Mouse (Mus musculus) ES-E14 (cell line): ENCODE results near the gene Mapk7. TPM values are rescaled to one million over a fixed set of nuclear protein-coding genes. Genes with fewer than 3 reads are reported as not detected.
A peak's percentile ranks its signal among the peaks of the same experiment; 100 is the strongest.

Source experiments
- DNase-seq: peaks from one replicate; pipeline ENCODE4 v3.0.0-alpha.2; 2013; ENCODE audit warnings: low read depth, low spot score
- H3K27ac ChIP-seq: 2 replicates; pipeline ENCODE4 v1.5.1; 2012; ENCODE audit warnings: low read depth, mild to moderate bottlenecking, low read length, moderate library complexity, mixed read lengths; ENCODE audit not compliant: poor library complexity, insufficient read depth, severe bottlenecking
- H3K36me3 ChIP-seq: 2 replicates; pipeline ENCODE4 v1.6.1; 2012; ENCODE audit warnings: mild to moderate bottlenecking, low read length, moderate library complexity, mixed read lengths; ENCODE audit not compliant: control insufficient read depth, poor library complexity, insufficient read depth, severe bottlenecking
- H3K4me1 ChIP-seq, 2 experiments: fragments of 150-350 bp in 1 of 2; sonication (generic) in 1 of 2; 2 replicates each; pipeline ENCODE4 v1.6.1; 2012; ENCODE audit warnings: low read length in 2 of 2, mild to moderate bottlenecking in 1 of 2, mixed read lengths in 1 of 2; ENCODE audit not compliant: control insufficient read depth in 2 of 2, insufficient read depth in 2 of 2, poor library complexity in 1 of 2
- H3K4me3 ChIP-seq, 2 experiments: fragments of 150-350 bp in 1 of 2; sonication (generic) in 1 of 2; 2 replicates each; pipeline ENCODE4 v1.5.1; 2012; ENCODE audit warnings: low read length in 2 of 2, low read depth in 1 of 2, mild to moderate bottlenecking in 1 of 2, mixed read lengths in 1 of 2; ENCODE audit not compliant: insufficient read depth in 1 of 2, poor library complexity in 1 of 2, severe bottlenecking in 1 of 2
- H3K9ac ChIP-seq: 2 replicates; pipeline ENCODE4 v1.6.1; 2012; ENCODE audit warnings: low read depth, mild to moderate bottlenecking, low read length, mixed read lengths; ENCODE audit not compliant: poor library complexity, insufficient read depth, severe bottlenecking
- H3K9me3 ChIP-seq: fragments of 150-350 bp; sonication (generic); 2 replicates; pipeline ENCODE4 v1.6.1; 2012; ENCODE audit warnings: low read depth, mild to moderate bottlenecking, low read length; ENCODE audit not compliant: control insufficient read depth, insufficient read depth
- CHD2 ChIP-seq: IDR thresholded peaks from 2 replicates; pipeline ENCODE4 v1.6.1; 2014; ENCODE audit warnings: mild to moderate bottlenecking, low read depth, low read length, inconsistent platforms
- HCFC1 ChIP-seq: IDR thresholded peaks from 2 replicates; pipeline ENCODE4 v1.6.1; 2012; ENCODE audit warnings: low read length, inconsistent platforms, borderline replicate concordance; ENCODE audit not compliant: insufficient read depth
- MAFK ChIP-seq: IDR thresholded peaks from 2 replicates; pipeline ENCODE4 v1.6.1; 2014; ENCODE audit warnings: mild to moderate bottlenecking, low read depth, low read length, inconsistent platforms; ENCODE audit not compliant: insufficient read depth
- ZC3H11A ChIP-seq: IDR thresholded peaks from 2 replicates; pipeline ENCODE4 v1.6.1; 2012; ENCODE audit warnings: low read depth, mild to moderate bottlenecking, inconsistent platforms, low read length, borderline replicate concordance
- ZNF384 ChIP-seq: IDR thresholded peaks from 2 replicates; pipeline ENCODE4 v1.6.1; 2012; ENCODE audit warnings: low read depth, low read length, inconsistent platforms
- in situ Hi-C, 2 experiments: fragments of 600-800 bp; cut with MboI; formaldehyde crosslinking; loops; one replicate each; pipeline ENCODE4 v1.15.1; 2025; ENCODE audit warnings: low sequenced_read_pairs in 2 of 2, inconsistent platforms in 1 of 2; ENCODE audit not compliant: unreplicated experiment in 2 of 2
- total RNA-seq: library from RNA; depleted of rRNA; stranded (reverse); fragments of 300-350 nt; gene quantifications from 2 replicates; pipeline ENCODE4 v1.2.3, GENCODE M21; 2012

The Mapk7 gene
- total RNA-seq, 1 experiment, result 25.3 TPM

DNA sequence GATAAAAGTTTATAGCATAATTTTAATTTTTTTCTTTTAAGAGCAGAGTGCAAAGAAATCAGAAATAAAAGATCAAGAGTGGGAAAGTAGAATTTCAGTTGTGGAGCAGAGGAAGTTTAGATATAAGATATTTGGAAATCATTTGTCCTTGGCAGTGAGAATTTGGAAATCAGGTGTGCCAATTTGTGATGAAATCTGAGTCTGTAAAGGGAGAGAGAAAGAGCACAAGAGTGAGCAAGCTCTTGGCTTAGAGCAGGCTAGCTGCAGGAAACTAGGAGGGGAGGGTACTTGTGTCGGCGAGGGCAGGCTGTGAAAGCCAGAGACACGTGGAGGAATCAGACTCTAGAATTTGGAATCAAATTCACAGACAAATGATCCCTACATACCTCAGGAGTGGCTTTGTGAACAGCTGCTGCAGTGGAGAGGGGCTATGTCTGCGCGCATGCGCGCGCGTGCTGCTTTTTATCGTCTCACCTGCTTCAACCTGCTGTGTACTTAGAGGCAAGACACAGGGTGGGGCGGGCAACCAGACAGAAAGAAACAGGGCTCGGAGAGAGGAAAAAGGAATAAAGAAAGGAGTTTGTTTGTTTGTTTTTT is 17.3 kb downstream of the Mapk7 start:
- H3K9me3 ChIP-seq, result no peaks in the 10 kb centered on the region
- no peak overlapping the region for H3K4me3 ChIP-seq
- H3K36me3 ChIP-seq, result no peaks in the 10 kb centered on the region
- H3K27ac ChIP-seq, result no peak overlapping the region
- in situ Hi-C loops, result no loop called here
- TF ChIP-seq CHD2 (no peak), MAFK (no peak), HCFC1 (no peak), ZC3H11A (no peak), ZNF384 (no peak)
- peak overlapping the region; percentile 37; the same call in 1 of the 2 replicates for H3K9ac ChIP-seq
- peaks cover 0 to 5% of the 10 kb centered on the region in 2 experiments; a peak in 2 of 4 replicates for H3K4me1 ChIP-seq
- DNase-seq, result no peak

- Histone ChIP-seq H3K4me3 (no peak overlapping the region), H3K9ac (no peak overlapping the region), H3K9me3 (no peaks in the 10 kb centered on the region), H3K27ac (no peak overlapping the region), H3K36me3 (no peaks in the 10 kb centered on the region), H3K4me1 (peaks cover 0 to 5% of the 10 kb centered on the region in 2 experiments; a peak in 2 of 4 replicates)
- no peak for DNase-seq
- TF ChIP-seq ZNF384, result no peak
- TF ChIP-seq ZC3H11A, result no peak
- TF ChIP-seq HCFC1, result no peak
- no peak for TF ChIP-seq CHD2
- TF ChIP-seq MAFK, result no peak
- in situ Hi-C loops, result no loop called here
These were observed 20.6 kb downstream of the Mapk7 start for GRCm38 (mm10) chr11:61473630-61474029.

- H3K4me1 ChIP-seq, result no peaks in the 10 kb centered on the region
- H3K27ac ChIP-seq, result no peak overlapping the region
- DNase-seq, result no peak
- no peak overlapping the region for H3K4me3 ChIP-seq
- in situ Hi-C loops, result no loop called here
- no peaks in the 10 kb centered on the region for H3K9me3 ChIP-seq
- TF ChIP-seq ZNF384 (no peak), CHD2 (no peak), HCFC1 (no peak), MAFK (no peak), ZC3H11A (no peak)
- H3K36me3 ChIP-seq, result no peaks in the 10 kb centered on the region
- H3K9ac ChIP-seq, result no peak overlapping the region
These were observed 23.3 kb downstream of the Mapk7 start for GRCm38 (mm10) chr11:61470880-61471279.

DNA sequence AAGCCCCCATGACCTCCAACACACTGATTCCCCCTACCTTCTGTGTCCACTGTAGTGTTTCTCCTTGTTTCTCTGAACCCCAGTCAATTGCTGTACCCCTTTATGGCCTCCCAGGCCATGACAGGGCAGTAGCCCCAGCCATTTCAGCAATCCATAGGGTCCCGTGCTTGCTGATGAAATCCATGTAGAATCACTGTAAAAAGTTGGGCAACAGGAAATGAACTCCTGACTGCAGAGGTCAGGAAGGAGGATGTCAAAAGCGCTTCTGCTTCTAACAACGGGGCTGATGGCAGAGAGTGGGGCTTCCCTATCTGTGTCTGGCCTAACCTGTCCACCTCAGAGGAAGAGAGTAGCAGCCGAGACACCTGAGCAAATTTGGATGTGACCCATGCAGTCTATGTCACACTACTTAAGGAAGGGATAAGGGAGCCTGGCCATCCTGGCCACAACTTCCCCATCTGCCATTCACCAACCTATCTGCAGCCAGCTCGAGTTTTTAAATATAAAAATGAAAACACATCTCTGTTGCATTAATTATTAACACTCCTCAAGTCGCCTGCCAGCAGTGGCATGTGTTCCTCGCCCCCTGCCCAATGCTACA is 24.8 kb downstream of the Mapk7 start:
- Histone ChIP-seq H3K36me3 (no peaks in the 10 kb centered on the region), H3K9me3 (no peaks in the 10 kb centered on the region), H3K27ac (no peak overlapping the region), H3K9ac (no peak overlapping the region), H3K4me3 (no peak overlapping the region), H3K4me1 (no peaks in the 10 kb centered on the region)
- no peak for DNase-seq
- in situ Hi-C loops, result no loop called here
- TF ChIP-seq HCFC1, result no peak
- no peak for TF ChIP-seq ZC3H11A
- TF ChIP-seq MAFK, result no peak
- TF ChIP-seq CHD2, result no peak
- no peak for TF ChIP-seq ZNF384
